Mouse (Mus musculus): ENCODE measurements around the gene Nhsl2.

- TF ChIP-seq CTCF (IDR thresholded peaks at IDR 0.05; ENCODE audit: control insufficient read depth, insufficient read depth, insufficient replicate concordance, low read depth, low read length) (no peak), POLR2A (IDR thresholded peaks at IDR 0.05; ENCODE audit: control insufficient read depth, low read depth, low read length) (no peak)
Measured at GRCm38 (mm10) chrX:101876136-101876535, 27.0 kb downstream of the Nhsl2 start.
